Mouse (Mus musculus): ENCODE measurements at regions not wholly inside any gene's neighbourhood (a gene's known extent, or its start where the extent isn't known, plus 50 kb on each side); places are given as distances from the start of the nearest gene placed in this dataset.

DNA sequence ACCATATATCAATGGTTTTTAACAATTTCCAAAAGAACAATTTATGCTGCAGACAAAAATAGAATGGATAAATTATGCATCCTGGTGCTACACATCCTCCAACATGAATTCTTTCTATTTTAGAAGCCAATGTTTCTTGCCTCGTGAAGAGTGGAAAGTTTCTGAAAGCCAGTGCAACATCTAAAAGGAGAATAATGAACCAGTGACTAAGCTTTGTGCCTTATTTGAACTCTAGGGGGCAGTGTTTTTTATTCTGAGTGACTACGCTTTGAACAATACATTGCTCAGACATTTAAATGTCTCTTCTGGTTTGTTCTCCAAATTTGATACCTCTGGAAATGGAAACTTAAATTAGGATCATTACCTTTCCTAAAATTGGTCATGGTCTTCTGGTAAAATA lies 78.0 kb downstream of the Yipf7 start:
- peak; percentile 34 for DNase-seq (ENCODE audit: low read depth)
